Mouse (Mus musculus) heart, embryonic 16.5 days (tissue): ENCODE data around the gene CK137956. TPM values are rescaled to one million over a fixed set of nuclear protein-coding genes. Genes with fewer than 3 reads are reported as not detected.

Experiments
- ATAC-seq: fragments of 200-750 bp; cut with Nextera tagmentation; replicated peaks from 2 replicates; pipeline ENCODE4 v1.8.0; 2017; ENCODE audit warnings: moderate number of reproducible peaks; ENCODE audit not compliant: insufficient read depth, low FRiP score; ENCODE audit errors: extremely low read depth
- H3K27ac ChIP-seq: fragments of 300-500 bp; sonication (generic); 2 replicates; pipeline ENCODE4 v1.5.1; 2014; ENCODE audit warnings: mild to moderate bottlenecking, low read length, control low read depth, moderate library complexity
- H3K27me3 ChIP-seq: fragments of 300-500 bp; sonication (generic); 2 replicates; pipeline ENCODE4 v1.6.1; 2014; ENCODE audit warnings: low read length, mixed read lengths; ENCODE audit not compliant: control insufficient read depth, insufficient read depth
- H3K36me3 ChIP-seq: fragments of 300-500 bp; sonication (generic); 2 replicates; pipeline ENCODE4 v1.6.1; 2014; ENCODE audit not compliant: control insufficient read depth, insufficient read depth
- H3K4me1 ChIP-seq: fragments of 300-500 bp; sonication (generic); 2 replicates; pipeline ENCODE4 v1.6.1; 2014; ENCODE audit warnings: low read length, mixed read lengths; ENCODE audit not compliant: control insufficient read depth, insufficient read depth
- H3K4me2 ChIP-seq: fragments of 300-500 bp; sonication (generic); 2 replicates; pipeline ENCODE4 v1.6.1; 2014; ENCODE audit warnings: low read depth, mild to moderate bottlenecking, control low read depth, low read length
- H3K4me3 ChIP-seq: fragments of 300-500 bp; sonication (generic); 2 replicates; pipeline ENCODE4 v1.5.1; 2014; ENCODE audit warnings: mild to moderate bottlenecking, control low read depth, low read length
- H3K9ac ChIP-seq: fragments of 300-500 bp; sonication (generic); 2 replicates; pipeline ENCODE4 v1.6.1; 2014; ENCODE audit warnings: low read length, control low read depth
- H3K9me3 ChIP-seq: fragments of 300-500 bp; sonication (generic); replicated peaks from 2 replicates; pipeline ENCODE4 v1.6.1; 2016; ENCODE audit warnings: low read length; ENCODE audit not compliant: control insufficient read depth
- WGBS: fragments of 180-500 bp; shearing (Covaris S2); extraction: QIAGEN DNeasy Blood & Tissue Kit; methylation state at CpG from one replicate; pipeline ENCODE4 v1.1.7; 2014; 5-methylcytosine and 5-hydroxymethylcytosine counted together
- polyA plus RNA-seq: library from polyadenylated mRNA; unstranded; fragments of >200 nt; fragmentation: Nextera tagmentation; extraction: Ambion mirVana; gene quantifications from 2 replicates; pipeline ENCODE4 v1.2.1, GENCODE M21; 2015

CK137956 gene
- polyA plus RNA-seq, result not detected in 2 replicates

DNA sequence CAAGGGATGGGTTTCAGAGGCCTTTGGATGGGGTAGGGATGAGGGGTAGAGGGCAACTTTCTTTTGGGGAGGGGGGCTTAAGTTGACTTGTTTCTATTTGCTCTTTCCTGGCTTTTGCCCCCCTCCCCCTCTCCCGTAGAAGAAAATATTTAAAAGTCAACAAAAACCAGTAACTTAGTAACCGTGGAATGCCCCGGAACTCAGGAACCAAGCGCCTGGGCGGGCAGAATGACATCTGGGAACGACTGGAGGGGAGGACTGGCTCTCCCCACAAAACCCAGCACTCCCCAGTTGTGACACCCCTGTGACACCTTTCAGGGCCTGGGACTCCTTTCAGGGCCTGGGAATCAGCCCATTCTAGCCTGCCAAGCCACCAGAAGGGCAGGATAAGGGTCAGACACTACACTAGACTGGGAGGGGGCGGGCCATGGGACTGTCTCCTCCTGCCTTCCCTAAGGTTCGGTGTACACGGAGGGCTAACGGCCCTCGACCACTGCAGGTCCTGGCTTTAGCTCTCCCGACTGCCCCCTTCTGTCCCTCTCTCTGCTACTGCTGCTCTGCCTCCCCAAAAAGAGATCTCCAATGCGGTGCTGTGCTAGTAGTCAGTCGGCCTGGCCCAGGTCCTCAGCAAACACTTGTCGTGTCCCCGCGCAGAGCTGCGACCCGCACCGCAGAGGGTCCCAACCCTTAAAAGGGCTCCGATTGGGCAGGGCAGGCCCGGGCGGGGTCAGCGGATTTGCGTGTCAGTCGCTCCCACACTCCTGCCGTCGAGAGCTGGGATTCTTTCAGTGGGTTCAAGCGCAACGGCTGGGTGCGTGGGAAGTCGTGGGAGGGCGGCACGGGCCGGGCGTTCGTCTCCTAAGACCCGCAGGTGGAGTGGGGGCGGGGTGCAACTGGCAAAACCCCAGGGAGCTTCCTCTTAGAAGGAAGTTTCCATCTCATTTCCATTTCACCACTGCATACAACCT is at the start of gene CK137956:
Gene CK137956 (minus strand): TSS at position 51 of the 968 bp plus-strand sequence.
- H3K9me3 ChIP-seq, result peaks cover 3% of the 10 kb centered on the region; the same call in 1 of the 2 replicates
- H3K4me1 ChIP-seq, result no peaks in the 10 kb centered on the region
- 2% methylated on average over 39 of the region's 39 CpGs for WGBS
- H3K27ac ChIP-seq, result no peak within 1 kb of the TSS
- ATAC-seq, result no peak
- H3K27me3 ChIP-seq, result peaks cover 44% of the 10 kb centered on the region
- no peak within 1 kb of the TSS for H3K4me2 ChIP-seq
- no peak within 1 kb of the TSS for H3K4me3 ChIP-seq
- H3K9ac ChIP-seq, result no peak within 1 kb of the TSS
- no peaks in the 10 kb centered on the region for H3K36me3 ChIP-seq

DNA sequence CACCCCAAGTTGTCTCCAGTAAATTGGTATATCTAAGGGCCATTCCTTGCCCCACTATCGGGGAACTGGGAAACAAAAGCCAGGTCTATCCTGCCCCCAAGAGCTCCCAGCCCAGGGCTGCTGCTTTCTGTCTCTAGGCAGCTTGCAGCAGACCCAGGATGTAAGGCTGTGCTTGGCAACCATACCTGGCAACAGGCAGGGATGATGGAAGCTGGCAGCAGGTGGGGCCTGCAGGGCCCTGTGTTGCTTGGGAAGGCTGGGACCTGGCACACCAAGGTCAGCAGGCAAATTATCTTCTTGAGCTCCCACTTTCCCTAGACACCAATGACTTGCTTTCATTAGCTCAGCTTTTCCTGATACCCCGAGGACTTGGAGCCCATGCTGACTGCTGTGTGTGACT is 48.7 kb upstream of the CK137956 start:
- Histone ChIP-seq H3K36me3 (no peaks in the 10 kb centered on the region), H3K9ac (no peak overlapping the region), H3K4me2 (no peak overlapping the region), H3K4me1 (no peaks in the 10 kb centered on the region), H3K4me3 (no peak overlapping the region), H3K27ac (no peak overlapping the region), H3K9me3 (no peaks in the 10 kb centered on the region), H3K27me3 (peaks cover 2% of the 10 kb centered on the region; the same call in 1 of the 2 replicates)
- WGBS, result 68% methylated on average over 2 of the region's 2 CpGs
- ATAC-seq, result no peak

- H3K4me2 ChIP-seq, result no peak overlapping the region
- H3K9ac ChIP-seq, result no peak overlapping the region
- no peaks in the 10 kb centered on the region for H3K4me1 ChIP-seq
- no peak overlapping the region for H3K4me3 ChIP-seq
- no peaks in the 10 kb centered on the region for H3K9me3 ChIP-seq
- ATAC-seq, result no peak
- no peaks in the 10 kb centered on the region for H3K27me3 ChIP-seq
- H3K27ac ChIP-seq, result no peak overlapping the region
- WGBS, result 54% methylated on average over 3 of the region's 3 CpGs
- H3K36me3 ChIP-seq, result no peaks in the 10 kb centered on the region
Measured at GRCm38 (mm10) chr4:128004797-128005452, 34.2 kb upstream of the CK137956 start.

DNA sequence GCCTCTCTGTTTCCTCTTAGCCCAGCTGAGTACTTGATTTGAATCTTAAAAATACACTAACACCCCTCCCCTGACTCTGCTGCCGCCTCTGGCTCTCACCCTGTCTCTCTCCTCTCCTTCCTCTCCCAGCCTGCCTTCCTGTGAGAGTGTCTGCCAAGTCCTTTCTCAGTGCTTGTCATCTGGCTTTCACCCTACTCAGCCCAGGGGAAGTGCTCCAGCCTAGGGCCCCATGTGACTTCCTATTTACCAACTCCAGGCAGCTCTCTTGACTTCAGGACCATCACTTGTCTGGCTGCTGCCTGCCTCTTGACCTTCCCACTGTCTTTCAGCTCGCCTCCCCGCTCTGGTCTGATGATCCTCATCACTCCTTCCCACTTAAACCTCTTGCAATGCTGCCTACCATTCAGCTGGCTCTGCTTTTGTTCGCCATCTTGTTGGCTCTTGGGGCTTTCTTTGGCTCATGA is 31.9 kb upstream of the CK137956 start:
- WGBS, result 39% methylated on average over 4 of the region's 4 CpGs
- Histone ChIP-seq H3K9me3 (no peaks in the 10 kb centered on the region), H3K36me3 (no peaks in the 10 kb centered on the region), H3K9ac (no peak overlapping the region), H3K4me1 (no peaks in the 10 kb centered on the region), H3K4me3 (no peak overlapping the region), H3K4me2 (no peak overlapping the region), H3K27ac (no peak overlapping the region), H3K27me3 (no peaks in the 10 kb centered on the region)
- ATAC-seq, result no peak

DNA sequence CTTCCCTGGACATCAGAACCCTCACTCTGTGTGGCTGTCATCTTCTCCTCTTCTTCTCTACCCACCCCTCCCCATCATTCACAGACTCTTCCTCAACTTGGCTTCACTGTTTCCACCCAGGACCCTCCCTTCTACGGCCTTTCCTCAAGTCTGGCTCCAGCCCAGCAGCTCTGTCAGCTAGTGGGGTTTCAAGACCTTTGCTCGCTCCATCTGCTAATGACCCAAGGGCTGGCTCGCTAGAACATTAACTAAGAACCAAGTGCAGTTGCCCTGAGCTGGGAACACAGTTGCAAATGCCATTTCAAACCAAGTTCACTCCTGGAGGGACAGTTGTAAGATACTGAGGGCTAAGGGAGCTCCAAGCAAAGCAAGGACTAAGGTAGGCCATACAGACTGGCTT is 28.5 kb upstream of the CK137956 start:
- ATAC-seq, result no peak
- no peak overlapping the region for H3K27ac ChIP-seq
- no peaks in the 10 kb centered on the region for H3K27me3 ChIP-seq
- H3K4me1 ChIP-seq, result no peaks in the 10 kb centered on the region
- H3K4me2 ChIP-seq, result no peak overlapping the region
- H3K36me3 ChIP-seq, result no peaks in the 10 kb centered on the region
- 62% methylated on average over 3 of the region's 3 CpGs for WGBS
- no peak overlapping the region for H3K4me3 ChIP-seq
- no peaks in the 10 kb centered on the region for H3K9me3 ChIP-seq
- H3K9ac ChIP-seq, result no peak overlapping the region

- Histone ChIP-seq H3K27me3 (peaks cover 65% of the 10 kb centered on the region), H3K27ac (no peak overlapping the region), H3K9me3 (no peaks in the 10 kb centered on the region), H3K4me1 (no peaks in the 10 kb centered on the region), H3K9ac (no peak overlapping the region), H3K36me3 (no peaks in the 10 kb centered on the region), H3K4me2 (no peak overlapping the region), H3K4me3 (no peak overlapping the region)
- WGBS, result 8% methylated on average over 18 of the region's 18 CpGs
- ATAC-seq, result no peak
Measured at GRCm38 (mm10) chr4:127989347-127989995, 18.7 kb upstream of the CK137956 start.

DNA sequence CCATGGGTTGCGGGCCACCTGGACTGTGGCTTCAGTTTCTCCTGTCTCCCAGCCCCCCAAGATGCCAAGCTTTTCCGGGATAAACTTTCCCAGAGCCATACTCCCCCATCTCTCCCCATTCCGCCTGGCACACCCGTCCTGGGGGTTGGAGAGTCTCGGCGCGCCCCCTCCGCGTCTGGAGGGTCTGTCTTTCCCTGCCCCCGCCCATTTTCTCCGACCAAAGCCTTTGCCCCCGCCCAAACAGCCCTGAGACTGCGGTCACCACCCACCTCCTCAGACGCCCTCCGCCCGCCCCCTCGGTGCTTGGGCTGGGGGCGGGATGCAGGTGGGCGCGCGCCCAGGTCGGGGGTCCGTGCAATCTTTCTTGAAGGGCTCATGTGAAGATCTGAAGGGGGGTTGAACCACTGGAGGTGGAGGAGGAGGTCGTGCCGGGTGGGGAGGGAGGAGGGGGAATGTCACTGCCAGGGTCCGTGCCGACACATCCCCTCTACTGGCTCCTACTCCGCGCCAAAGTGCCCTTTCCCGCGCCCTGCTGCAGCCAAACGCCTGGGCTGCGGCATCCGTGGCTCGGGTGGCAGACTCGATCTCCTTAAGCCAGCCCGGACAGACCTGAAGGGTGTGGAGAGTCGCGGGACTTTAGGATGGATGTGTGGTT is 17.9 kb upstream of the CK137956 start:
- Histone ChIP-seq H3K9ac (no peak overlapping the region), H3K9me3 (no peaks in the 10 kb centered on the region), H3K4me3 (no peak overlapping the region; the same call in none of the 2 replicates), H3K4me1 (no peaks in the 10 kb centered on the region), H3K27ac (no peak overlapping the region), H3K36me3 (no peaks in the 10 kb centered on the region), H3K27me3 (peaks cover 66% of the 10 kb centered on the region), H3K4me2 (peak overlapping the region; percentile 56; the same call in 1 of the 2 replicates)
- no peak for ATAC-seq
- under 1% methylated on average over 39 of the region's 39 CpGs for WGBS

DNA sequence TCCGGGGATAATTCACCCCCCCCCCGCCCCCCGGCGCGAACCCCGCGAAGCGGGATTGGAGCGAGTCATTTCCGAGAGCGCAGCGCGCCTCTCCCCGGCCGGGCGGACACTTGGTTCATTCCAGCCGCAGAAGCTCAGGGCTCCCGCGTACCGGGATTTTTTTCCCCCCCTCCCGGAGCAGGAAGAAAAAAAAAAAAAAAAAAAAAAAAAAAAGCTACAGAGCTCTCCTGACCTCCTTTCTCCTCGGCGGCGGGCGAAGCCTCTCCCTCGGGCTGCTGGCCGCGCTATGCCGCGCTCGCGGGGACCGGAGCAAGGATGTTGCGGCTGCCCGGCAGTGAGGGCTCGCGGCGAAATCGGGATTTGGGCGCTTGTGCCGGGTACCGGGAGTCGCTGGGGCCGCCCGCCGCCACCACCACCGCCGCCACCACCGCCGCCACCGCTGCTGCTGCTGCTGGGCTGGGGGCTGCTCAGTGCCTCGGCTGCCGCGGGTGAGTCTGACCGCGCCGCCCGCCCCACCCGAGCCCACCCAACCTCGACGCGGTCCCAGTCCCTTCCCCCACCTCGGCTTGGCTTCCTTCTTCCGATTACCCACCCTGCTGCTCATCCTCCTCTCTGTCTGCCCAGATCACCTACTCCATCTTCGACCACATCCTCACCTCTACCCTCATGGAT is 17.2 kb upstream of the CK137956 start, which contains the start of gene Csmd2:
Gene Csmd2 (plus strand): TSS at position 74 of the 672 bp plus-strand sequence.
- Histone ChIP-seq H3K4me3 (peak within 1 kb of the TSS; percentile 23), H3K9ac (no peak within 1 kb of the TSS), H3K4me1 (no peaks in the 10 kb centered on the region), H3K27me3 (peaks cover 67% of the 10 kb centered on the region), H3K9me3 (no peaks in the 10 kb centered on the region), H3K4me2 (peak within 1 kb of the TSS; percentile 56), H3K27ac (no peak within 1 kb of the TSS), H3K36me3 (no peaks in the 10 kb centered on the region)
- ATAC-seq, result no peak
- WGBS, result 0% methylated on average over 50 of the region's 65 CpGs
